Mouse (Mus musculus) hindbrain, embryonic 16.5 days (tissue): Measurements from ENCODE around the gene Umad1. TPM values are rescaled to one million over a fixed set of nuclear protein-coding genes. Genes with fewer than 3 reads are reported as not detected.

ENCODE experiments used
- ATAC-seq: fragments of 200-750 bp; cut with Nextera tagmentation; 2 replicates; pipeline ENCODE4 v1.8.0; 2017; ENCODE audit warnings: moderate TSS enrichment, moderate library complexity
- H3K27ac ChIP-seq: fragments of 300-500 bp; sonication (generic); 2 replicates; pipeline ENCODE4 v1.5.1; 2014; ENCODE audit warnings: low read depth, mild to moderate bottlenecking, control low read depth, low read length, moderate library complexity
- H3K27me3 ChIP-seq: fragments of 300-500 bp; sonication (generic); replicated peaks from 2 replicates; pipeline ENCODE4 v1.6.1; 2014; ENCODE audit warnings: low read length; ENCODE audit not compliant: control insufficient read depth, insufficient read depth
- H3K36me3 ChIP-seq: fragments of 300-500 bp; sonication (generic); 2 replicates; pipeline ENCODE4 v1.6.1; 2014; ENCODE audit warnings: mild to moderate bottlenecking, low read length, moderate library complexity, mixed read lengths; ENCODE audit not compliant: control insufficient read depth, insufficient read depth
- H3K4me1 ChIP-seq: fragments of 300-500 bp; sonication (generic); 2 replicates; pipeline ENCODE4 v1.6.1; 2014; ENCODE audit warnings: low read depth, low read length; ENCODE audit not compliant: control insufficient read depth, insufficient read depth
- H3K4me2 ChIP-seq: fragments of 300-500 bp; sonication (generic); 2 replicates; pipeline ENCODE4 v1.6.1; 2014; ENCODE audit warnings: mild to moderate bottlenecking, low read length, control low read depth, moderate library complexity
- H3K4me3 ChIP-seq: fragments of 300-500 bp; sonication (generic); 2 replicates; pipeline ENCODE4 v1.5.1; 2014; ENCODE audit warnings: mild to moderate bottlenecking, low read length, control low read depth, moderate library complexity
- H3K9ac ChIP-seq: fragments of 300-500 bp; sonication (generic); 2 replicates; pipeline ENCODE4 v1.6.1; 2014; ENCODE audit warnings: low read depth, mild to moderate bottlenecking, control low read depth, low read length, moderate library complexity
- H3K9me3 ChIP-seq: fragments of 300-500 bp; sonication (generic); 2 replicates; pipeline ENCODE4 v1.6.1; 2014; ENCODE audit warnings: mild to moderate bottlenecking, low read length, moderate library complexity; ENCODE audit not compliant: control insufficient read depth
- WGBS: fragments of 180-500 bp; shearing (Covaris S2); extraction: QIAGEN DNeasy Blood & Tissue Kit; methylation state at CpG from one replicate; pipeline ENCODE4 v1.1.7; 2014; 5-methylcytosine and 5-hydroxymethylcytosine counted together
- polyA plus RNA-seq: library from polyadenylated mRNA; unstranded; fragments of >200 nt; fragmentation: Nextera tagmentation; extraction: Ambion mirVana; gene quantifications from 2 replicates; pipeline ENCODE4 v1.2.1, GENCODE M21; 2015

The Umad1 gene
- polyA plus RNA-seq, 1 experiment from 2014 or later = 62.6 TPM

- H3K9me3 ChIP-seq = no peaks in the 10 kb centered on the region
- peak overlapping the region; percentile 52; the same call in 1 of the 2 replicates for H3K27ac ChIP-seq
- H3K4me3 ChIP-seq = peak overlapping the region; percentile 28
- H3K36me3 ChIP-seq = no peaks in the 10 kb centered on the region
- H3K9ac ChIP-seq = peak overlapping the region; percentile 25; the same call in 1 of the 2 replicates
- peaks cover 3% of the 10 kb centered on the region for H3K4me1 ChIP-seq
- peak overlapping the region; percentile 35 for H3K4me2 ChIP-seq
- H3K27me3 ChIP-seq = no peaks in the 10 kb centered on the region
- peak; percentile 53; the same call in 1 of the 2 replicates for ATAC-seq
- WGBS = 59% methylated on average over 9 of the region's 9 CpGs
These were observed 154.9 kb downstream of the Umad1 start for GRCm38 (mm10) chr6:8414020-8414419.

- Histone ChIP-seq H3K9ac (no peak overlapping the region), H3K4me1 (peaks cover 3% of the 10 kb centered on the region), H3K27ac (no peak overlapping the region), H3K27me3 (no peaks in the 10 kb centered on the region), H3K9me3 (no peaks in the 10 kb centered on the region), H3K4me3 (no peak overlapping the region), H3K4me2 (no peak overlapping the region), H3K36me3 (no peaks in the 10 kb centered on the region)
- no peak for ATAC-seq
- WGBS = 60% methylated on average over 5 of the region's 5 CpGs
These were observed 156.7 kb downstream of the Umad1 start for GRCm38 (mm10) chr6:8415823-8416222.

GRCm38 (mm10) chr6:8416802-8417569, 157.9 kb downstream of the Umad1 start:
- Histone ChIP-seq H3K36me3 (no peaks in the 10 kb centered on the region), H3K9me3 (no peaks in the 10 kb centered on the region), H3K27me3 (no peaks in the 10 kb centered on the region), H3K27ac (no peak overlapping the region), H3K4me2 (no peak overlapping the region), H3K9ac (no peak overlapping the region), H3K4me1 (peaks cover 3% of the 10 kb centered on the region), H3K4me3 (no peak overlapping the region)
- no peak for ATAC-seq
- WGBS = 74% methylated on average over 8 of the region's 8 CpGs

GRCm38 (mm10) chr6:8419485-8420186, 160.5 kb downstream of the Umad1 start:
- Histone ChIP-seq H3K4me2 (no peak overlapping the region), H3K9me3 (no peaks in the 10 kb centered on the region), H3K36me3 (no peaks in the 10 kb centered on the region), H3K4me3 (no peak overlapping the region), H3K4me1 (peaks cover 3% of the 10 kb centered on the region), H3K9ac (no peak overlapping the region), H3K27me3 (no peaks in the 10 kb centered on the region), H3K27ac (no peak overlapping the region)
- 70% methylated on average over 4 of the region's 4 CpGs for WGBS
- no peak for ATAC-seq

GRCm38 (mm10) chr6:8420187-8420503, 161.1 kb downstream of the Umad1 start:
- no peaks in the 10 kb centered on the region for H3K27me3 ChIP-seq
- peaks cover 3% of the 10 kb centered on the region for H3K4me1 ChIP-seq
- no peaks in the 10 kb centered on the region for H3K36me3 ChIP-seq
- H3K9me3 ChIP-seq = no peaks in the 10 kb centered on the region
- H3K4me3 ChIP-seq = no peak overlapping the region
- WGBS = 78% methylated on average over 1 of the region's 1 CpGs
- no peak overlapping the region for H3K27ac ChIP-seq
- no peak overlapping the region for H3K9ac ChIP-seq
- no peak for ATAC-seq
- no peak overlapping the region for H3K4me2 ChIP-seq

- Histone ChIP-seq H3K36me3 (no peaks in the 10 kb centered on the region), H3K4me3 (no peak overlapping the region), H3K9ac (no peak overlapping the region), H3K4me2 (no peak overlapping the region), H3K27me3 (no peaks in the 10 kb centered on the region), H3K27ac (peak overlapping the region; percentile 3; the same call in 1 of the 2 replicates), H3K4me1 (peaks cover 3% of the 10 kb centered on the region), H3K9me3 (no peaks in the 10 kb centered on the region)
- ATAC-seq = no peak
- WGBS = 76% methylated on average over 5 of the region's 5 CpGs
These were observed 162.3 kb downstream of the Umad1 start for GRCm38 (mm10) chr6:8421421-8421820.

GRCm38 (mm10) chr6:8421959-8422581, 163.0 kb downstream of the Umad1 start:
- no peaks in the 10 kb centered on the region for H3K27me3 ChIP-seq
- no peak overlapping the region for H3K4me3 ChIP-seq
- no peak overlapping the region for H3K9ac ChIP-seq
- H3K4me1 ChIP-seq = peaks cover 3% of the 10 kb centered on the region
- WGBS = 37% methylated on average over 10 of the region's 10 CpGs
- no peaks in the 10 kb centered on the region for H3K9me3 ChIP-seq
- H3K4me2 ChIP-seq = peak overlapping the region; percentile 8; the same call in 1 of the 2 replicates
- peak; percentile 88 for ATAC-seq
- peak overlapping the region; percentile 3; the same call in 1 of the 2 replicates for H3K27ac ChIP-seq
- no peaks in the 10 kb centered on the region for H3K36me3 ChIP-seq

- H3K27ac ChIP-seq = no peak overlapping the region
- 92% methylated on average over 2 of the region's 2 CpGs for WGBS
- ATAC-seq = no peak
- H3K27me3 ChIP-seq = no peaks in the 10 kb centered on the region
- H3K4me3 ChIP-seq = no peak overlapping the region
- no peak overlapping the region for H3K4me2 ChIP-seq
- no peaks in the 10 kb centered on the region for H3K9me3 ChIP-seq
- no peaks in the 10 kb centered on the region for H3K36me3 ChIP-seq
- no peak overlapping the region for H3K9ac ChIP-seq
- peaks cover 3% of the 10 kb centered on the region for H3K4me1 ChIP-seq
These were observed 164.1 kb downstream of the Umad1 start for GRCm38 (mm10) chr6:8423142-8423541.

- Histone ChIP-seq H3K4me2 (no peak overlapping the region), H3K27ac (no peak overlapping the region), H3K4me1 (no peaks in the 10 kb centered on the region), H3K9ac (no peak overlapping the region), H3K36me3 (no peaks in the 10 kb centered on the region), H3K4me3 (no peak overlapping the region), H3K9me3 (no peaks in the 10 kb centered on the region), H3K27me3 (no peaks in the 10 kb centered on the region)
- WGBS = 89% methylated on average over 5 of the region's 5 CpGs
- no peak for ATAC-seq
These were observed 168.6 kb downstream of the Umad1 start for GRCm38 (mm10) chr6:8427692-8428091.
